Mouse (Mus musculus) thymus, adult 2 months (tissue): Measurements from ENCODE around the gene Tas2r135. TPM values are rescaled to one million over a fixed set of nuclear protein-coding genes. Genes with fewer than 3 reads are reported as not detected.

ENCODE experiments used
- DNase-seq: peaks from one replicate; pipeline ENCODE4 v3.0.0; 2021
- H3K27ac ChIP-seq: fragments of 200-500 bp; 2 replicates; pipeline ENCODE4 v1.5.1; 2012; ENCODE audit warnings: low read length, control low read depth; ENCODE audit not compliant: control insufficient read depth, insufficient read depth
- H3K27me3 ChIP-seq: fragments of 200-500 bp; 2 replicates; pipeline ENCODE4 v1.6.1; 2012; ENCODE audit warnings: mild to moderate bottlenecking, low read length, moderate library complexity, mixed read lengths; ENCODE audit not compliant: control insufficient read depth, insufficient read depth
- H3K36me3 ChIP-seq: fragments of 200-500 bp; 2 replicates; pipeline ENCODE4 v1.6.1; 2012; ENCODE audit warnings: mild to moderate bottlenecking, low read length, moderate library complexity; ENCODE audit not compliant: control insufficient read depth, insufficient read depth
- H3K4me1 ChIP-seq: fragments of 200-500 bp; replicated peaks from 2 replicates; pipeline ENCODE4 v1.6.1; 2012; ENCODE audit warnings: low read length; ENCODE audit not compliant: control insufficient read depth, insufficient read depth
- H3K4me3 ChIP-seq: fragments of 200-500 bp; 2 replicates; pipeline ENCODE4 v1.5.1; 2012; ENCODE audit warnings: mild to moderate bottlenecking, low read length, control low read depth, moderate library complexity; ENCODE audit not compliant: control insufficient read depth, insufficient read depth
- CTCF ChIP-seq: fragments of 200-500 bp; IDR thresholded peaks from 2 replicates; pipeline ENCODE4 v1.5.1; 2012; ENCODE audit warnings: mild to moderate bottlenecking, control low read depth, low read length, moderate library complexity, borderline replicate concordance; ENCODE audit not compliant: control insufficient read depth, poor library complexity, insufficient read depth; ENCODE audit errors: extremely low read depth
- POLR2A ChIP-seq: fragments of 200-500 bp; IDR thresholded peaks from 2 replicates; pipeline ENCODE4 v1.6.1; 2012; ENCODE audit warnings: mild to moderate bottlenecking, low read length, control low read depth, moderate library complexity; ENCODE audit not compliant: control insufficient read depth, poor library complexity, insufficient read depth; ENCODE audit errors: extremely low read depth
- WGBS: fragments of 180-500 bp; shearing (Covaris S2); methylation state at CpG from one replicate; pipeline ENCODE4 v1.1.7; 2018; 5-methylcytosine and 5-hydroxymethylcytosine counted together
- polyA plus RNA-seq: library from polyadenylated mRNA; depleted of rRNA; stranded (reverse); fragments of >200 nt; gene quantifications from 2 replicates; pipeline ENCODE4 v1.2.3, GENCODE M21; 2012

Gene Tas2r135
- polyA plus RNA-seq, 1 experiment = not detected

- no peak overlapping the region for H3K4me3 ChIP-seq
- H3K4me1 ChIP-seq = no peaks in the 10 kb centered on the region
- no peak overlapping the region for H3K27ac ChIP-seq
- TF ChIP-seq CTCF (no peak), POLR2A (no peak)
- no peak for DNase-seq
- no peaks in the 10 kb centered on the region for H3K36me3 ChIP-seq
- no peaks in the 10 kb centered on the region for H3K27me3 ChIP-seq
- 46% methylated on average over 2 of the region's 2 CpGs for WGBS
These were observed 16.2 kb downstream of the Tas2r135 start for GRCm38 (mm10) chr6:42421439-42421838.

DNA sequence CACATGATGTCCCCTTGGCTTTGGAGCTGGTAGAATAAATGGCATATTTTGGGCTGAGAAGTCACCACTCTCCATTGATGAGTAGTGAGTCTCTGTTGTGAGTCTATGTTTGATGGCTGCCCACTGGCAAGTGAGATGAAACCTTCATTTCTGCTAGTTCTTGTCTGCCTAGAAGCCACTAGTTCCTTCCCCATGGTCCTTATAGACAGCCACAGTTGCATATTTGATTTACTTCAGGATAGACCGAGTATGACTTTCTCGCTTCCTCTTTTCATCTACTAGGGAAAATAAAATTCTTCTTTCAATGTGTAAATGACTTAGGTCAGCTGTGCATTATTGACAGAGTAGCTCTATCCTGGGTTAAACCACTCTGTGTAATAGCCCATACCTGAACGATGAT, 19.2 kb downstream of the Tas2r135 start:
- TF ChIP-seq POLR2A (no peak), CTCF (no peak)
- H3K4me1 ChIP-seq = no peaks in the 10 kb centered on the region
- WGBS = 71% methylated on average over 3 of the region's 3 CpGs
- no peak overlapping the region for H3K4me3 ChIP-seq
- no peak for DNase-seq
- H3K27ac ChIP-seq = no peak overlapping the region
- H3K36me3 ChIP-seq = no peaks in the 10 kb centered on the region
- no peaks in the 10 kb centered on the region for H3K27me3 ChIP-seq

- H3K27ac ChIP-seq = no peak overlapping the region
- WGBS = 92% methylated on average over 4 of the region's 4 CpGs
- TF ChIP-seq POLR2A = no peak
- no peak for TF ChIP-seq CTCF
These were observed 21.1 kb downstream of the Tas2r135 start for GRCm38 (mm10) chr6:42426337-42426736.

GRCm38 (mm10) chr6:42433554-42433953, 28.3 kb downstream of the Tas2r135 start:
- DNase-seq = no peak
- Histone ChIP-seq H3K36me3 (no peaks in the 10 kb centered on the region), H3K27ac (no peak overlapping the region), H3K4me1 (no peaks in the 10 kb centered on the region), H3K4me3 (no peak overlapping the region), H3K27me3 (no peaks in the 10 kb centered on the region)
- WGBS = 28% methylated on average over 2 of the region's 2 CpGs
- TF ChIP-seq POLR2A (no peak), CTCF (no peak)

More at GRCm38 (mm10) chr6:42426337-42426736, 21.1 kb downstream of the Tas2r135 start:
- Histone ChIP-seq H3K36me3 (no peaks in the 10 kb centered on the region), H3K27me3 (no peaks in the 10 kb centered on the region), H3K4me1 (no peaks in the 10 kb centered on the region), H3K4me3 (no peak overlapping the region)
- DNase-seq = no peak

GRCm38 (mm10) chr6:42434446-42434845, 29.2 kb downstream of the Tas2r135 start, which contains the start of gene Tas2r126:
Gene Tas2r126, plus strand, starts transcription at chr6:42434535.
- DNase-seq = no peak
- Histone ChIP-seq H3K27ac (no peak within 1 kb of the TSS), H3K36me3 (no peaks in the 10 kb centered on the region), H3K4me1 (no peaks in the 10 kb centered on the region), H3K27me3 (no peaks in the 10 kb centered on the region), H3K4me3 (no peak within 1 kb of the TSS)
- TF ChIP-seq CTCF = no peak
- TF ChIP-seq POLR2A = no peak
- WGBS = 85% methylated on average over 6 of the region's 6 CpGs

GRCm38 (mm10) chr6:42435490-42435889, 30.3 kb downstream of the Tas2r135 start:
- 92% methylated on average over 2 of the region's 2 CpGs for WGBS
- Histone ChIP-seq H3K36me3 (no peaks in the 10 kb centered on the region), H3K4me1 (no peaks in the 10 kb centered on the region), H3K27ac (no peak overlapping the region), H3K4me3 (no peak overlapping the region), H3K27me3 (no peaks in the 10 kb centered on the region)
- TF ChIP-seq POLR2A (no peak), CTCF (no peak)
- no peak for DNase-seq

DNA sequence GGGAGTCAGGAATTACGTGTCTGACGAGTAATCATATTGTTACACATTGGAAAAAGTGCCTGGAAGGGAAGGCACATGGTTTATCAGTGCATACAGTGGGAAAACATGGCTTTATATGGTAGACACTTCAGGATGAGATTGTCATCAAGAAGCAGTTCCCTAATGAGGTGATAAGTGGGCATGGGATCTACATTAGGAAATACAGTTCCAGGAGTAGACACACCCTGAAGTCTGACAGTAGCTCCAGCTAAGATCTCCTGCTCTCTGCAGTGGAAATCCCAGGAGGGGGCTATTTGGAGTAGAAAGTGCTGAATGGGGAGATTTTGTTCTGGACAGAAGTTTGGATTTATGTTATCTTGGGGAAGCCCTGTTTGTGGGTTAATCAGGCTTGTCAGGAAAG, 36.2 kb downstream of the Tas2r135 start:
- TF ChIP-seq CTCF (no peak), POLR2A (no peak)
- H3K27me3 ChIP-seq = no peaks in the 10 kb centered on the region
- WGBS = 87% methylated on average over 2 of the region's 2 CpGs
- H3K4me1 ChIP-seq = no peaks in the 10 kb centered on the region
- DNase-seq = no peak
- H3K36me3 ChIP-seq = no peaks in the 10 kb centered on the region
- no peak overlapping the region for H3K4me3 ChIP-seq
- no peak overlapping the region for H3K27ac ChIP-seq
